Mouse (Mus musculus): ENCODE data around the gene Tex36. TPM values are rescaled to one million over a fixed set of nuclear protein-coding genes. Genes with fewer than 3 reads are reported as not detected.

Gene Tex36
- not detected for total RNA-seq (2021)
- long read RNA-seq, experiment 1: 0 reads
- long read RNA-seq, experiment 2: 0 reads

DNA sequence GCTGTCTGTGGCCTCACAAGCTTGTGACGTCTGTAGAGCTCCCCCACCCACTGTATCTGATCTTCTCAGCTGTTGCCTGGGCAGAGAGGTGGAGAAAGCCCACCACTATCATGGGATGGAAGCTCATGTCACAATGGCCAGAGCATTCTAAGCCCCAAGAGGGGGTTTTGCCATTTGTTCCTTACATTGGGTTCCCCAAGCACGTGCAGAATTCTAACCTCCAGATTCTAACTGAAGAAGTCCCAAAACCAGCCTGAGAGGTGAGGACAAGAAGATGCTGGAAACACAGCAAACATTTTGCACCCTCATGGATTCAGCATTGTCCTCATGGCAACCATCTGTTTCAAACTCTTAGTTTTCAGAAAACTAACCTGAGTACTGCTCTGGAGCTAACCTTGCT, at the start of gene Tex36:
Tex36 (minus strand) TSS at position 101 of the 400 bp plus-strand sequence.
- intact Hi-C loops (cut with DNase I): loop anchor here (10.0 kb wide), 1 partner anchor 117 kb away; no protein-coding TSS in a partner anchor
- no peak for DNase-seq (ENCODE audit: low spot score in 2 of 2)

DNA sequence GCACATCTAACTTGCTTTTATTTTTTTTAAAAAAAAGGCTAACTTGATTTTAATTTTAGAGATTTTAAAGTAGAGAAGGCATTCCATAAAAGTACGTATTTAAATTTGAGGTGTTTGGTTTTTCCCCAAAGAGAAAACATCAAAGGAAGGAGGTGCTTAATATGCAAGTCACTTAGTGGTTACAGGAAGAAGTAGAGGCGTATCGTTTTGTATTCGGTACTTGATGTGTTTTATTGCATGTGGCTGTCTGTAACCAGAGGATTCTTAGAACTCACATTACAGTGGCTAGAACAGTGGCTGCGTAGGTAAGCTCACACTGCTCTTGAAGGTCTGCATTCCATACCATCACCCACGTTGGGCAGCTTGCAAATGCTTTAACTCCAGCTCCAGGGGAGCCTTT, 43.8 kb upstream of the Tex36 start:
- no peak for DNase-seq (ENCODE audit: low spot score in 2 of 2)
- intact Hi-C loops (cut with DNase I): loop anchor here (10.0 kb wide), 1 partner anchor 771 kb away; no protein-coding TSS in a partner anchor

DNA sequence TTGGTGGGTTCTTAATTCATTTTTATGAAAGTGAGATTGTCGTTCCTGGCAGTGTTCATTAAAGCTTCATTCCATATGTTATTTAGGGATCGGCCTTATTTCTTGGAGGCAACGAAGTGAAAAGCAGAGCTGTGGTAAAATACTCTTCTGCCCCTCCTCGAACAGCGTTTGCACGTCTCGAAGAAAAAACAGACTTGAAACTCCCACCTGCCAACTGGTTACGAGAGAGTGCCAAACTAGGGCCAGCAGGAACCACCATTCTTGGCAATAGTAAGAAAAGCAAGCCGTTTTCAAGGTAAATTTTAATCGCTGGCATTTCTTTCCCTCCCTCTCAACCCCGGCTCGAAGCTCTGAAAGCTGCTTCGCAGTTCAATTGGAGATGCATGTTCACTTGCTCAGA, 36.9 kb upstream of the Tex36 start:
- peak; percentile 62 for DNase-seq (ENCODE audit: low spot score in 2 of 2)
- intact Hi-C loops (cut with DNase I): loop anchor here (5.0 kb wide), 2 partner anchors 517 to 607 kb away; partner anchors contain the start of genes Ctbp2 and Fgfr2

DNA sequence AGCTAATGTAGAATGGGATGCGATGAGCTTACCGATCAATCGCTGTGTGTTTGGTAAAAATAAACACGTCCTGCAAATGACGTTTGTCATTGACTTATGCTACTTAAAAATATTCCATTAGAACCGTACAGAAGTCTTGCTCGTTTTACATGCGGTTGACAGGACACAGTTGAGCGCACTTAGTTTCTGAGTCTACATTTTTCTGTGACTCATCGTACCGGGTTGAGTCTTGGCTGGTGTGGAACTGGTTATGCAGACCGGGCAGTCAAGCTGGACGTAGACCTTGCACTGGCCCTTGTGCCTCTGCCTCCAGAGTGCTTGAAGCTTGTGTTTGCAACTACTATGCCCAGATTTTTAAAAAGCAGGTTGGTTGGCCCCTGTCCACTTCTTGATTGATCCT, 36.3 kb upstream of the Tex36 start:
- DNase-seq (ENCODE audit: low spot score in 2 of 2): peak in 1 of 2 experiments; percentile 24
- intact Hi-C loops (cut with DNase I): loop anchor here (5.0 kb wide), 2 partner anchors 516 to 606 kb away; partner anchors contain the start of genes Ctbp2 and Fgfr2

DNA sequence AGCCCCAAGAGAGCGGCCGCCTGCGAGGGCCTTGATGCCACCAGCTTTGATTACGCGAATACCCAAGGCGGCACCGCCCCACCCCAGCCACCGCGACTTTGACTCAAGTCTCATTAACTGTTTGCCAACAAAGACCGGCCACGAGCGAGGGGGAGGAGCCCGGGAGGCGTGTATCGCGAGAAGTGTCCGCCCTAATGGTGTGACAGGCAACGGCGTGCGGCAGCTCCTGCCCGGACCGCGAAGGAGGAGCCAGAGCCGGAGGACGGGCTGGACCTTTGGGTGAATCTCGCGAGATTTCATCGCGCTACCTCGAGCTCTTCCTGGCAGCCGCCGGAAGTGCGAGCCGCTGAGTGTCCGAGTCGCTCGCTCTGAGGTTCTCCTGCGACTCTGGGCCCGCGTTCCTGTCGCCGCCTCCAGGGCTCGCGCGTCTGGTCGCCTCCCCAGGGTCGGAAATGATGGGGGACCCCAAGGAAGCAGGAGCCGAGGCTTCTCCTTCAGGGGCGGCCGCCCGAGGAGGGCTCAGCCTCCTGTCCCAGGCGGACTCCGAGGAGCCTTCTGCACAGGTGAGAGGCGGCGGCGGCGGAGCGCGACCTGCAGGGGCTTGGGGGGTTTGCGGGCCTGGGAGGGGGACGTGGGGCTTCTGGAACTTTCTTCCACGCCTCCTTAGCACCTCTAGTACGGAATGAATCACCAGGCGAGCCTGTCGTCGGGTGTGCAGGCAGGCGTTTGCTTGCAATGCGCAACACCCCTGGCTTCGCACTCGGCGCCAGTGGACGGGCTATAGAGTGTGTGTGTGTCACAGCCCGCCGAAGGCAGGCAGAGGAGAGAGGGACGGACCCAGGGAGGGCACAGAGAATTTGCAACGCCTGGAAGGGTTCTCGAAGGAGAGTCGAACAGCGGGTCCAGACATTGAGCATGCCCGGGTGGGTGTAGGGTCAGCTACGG, 35.7 kb upstream of the Tex36 start, which contains the start of gene Edrf1:
Edrf1 (plus strand) TSS at position 183 of the 945 bp plus-strand sequence.
- peak; percentile 97 to 99 for DNase-seq (ENCODE audit: low spot score in 2 of 2)
- intact Hi-C loops (cut with DNase I): loop anchor here (5.0 kb wide), 2 partner anchors 515 to 605 kb away; partner anchors contain the start of genes Ctbp2 and Fgfr2

DNA sequence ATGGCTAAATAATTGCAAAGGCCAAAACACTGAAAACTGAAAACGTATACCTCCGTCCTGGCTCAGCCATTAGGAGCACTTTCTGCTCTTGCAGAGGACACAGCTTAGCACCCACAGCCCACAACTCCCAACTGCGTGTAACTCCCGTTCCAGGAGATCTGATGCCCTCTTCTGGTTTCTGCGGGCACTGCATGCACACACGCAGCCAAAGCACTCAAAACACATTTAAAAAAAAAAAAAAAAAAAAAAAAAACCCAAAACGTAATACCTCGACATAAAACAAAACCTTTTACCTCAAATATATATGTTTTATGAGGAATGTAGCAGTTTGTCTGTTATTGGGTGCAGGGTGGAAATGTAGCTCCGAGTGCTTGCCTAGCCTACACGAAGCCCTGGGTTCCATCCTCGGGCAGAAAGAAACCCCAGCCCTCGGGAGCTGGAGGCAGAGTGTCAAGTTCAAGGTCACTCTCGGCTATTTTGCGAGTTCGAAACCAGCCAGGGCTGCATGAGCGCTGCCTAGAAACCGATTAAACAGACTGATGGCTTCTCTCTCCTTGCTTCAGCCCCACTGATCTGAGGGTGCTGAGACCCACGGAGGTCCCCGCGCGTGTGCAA, 34.9 kb upstream of the Tex36 start:
- intact Hi-C loops (cut with DNase I): loop anchor here (5.0 kb wide), 2 partner anchors 515 to 605 kb away; partner anchors contain the start of genes Ctbp2 and Fgfr2
- peak; percentile 93 for DNase-seq (ENCODE audit: low spot score in 2 of 2)

DNA sequence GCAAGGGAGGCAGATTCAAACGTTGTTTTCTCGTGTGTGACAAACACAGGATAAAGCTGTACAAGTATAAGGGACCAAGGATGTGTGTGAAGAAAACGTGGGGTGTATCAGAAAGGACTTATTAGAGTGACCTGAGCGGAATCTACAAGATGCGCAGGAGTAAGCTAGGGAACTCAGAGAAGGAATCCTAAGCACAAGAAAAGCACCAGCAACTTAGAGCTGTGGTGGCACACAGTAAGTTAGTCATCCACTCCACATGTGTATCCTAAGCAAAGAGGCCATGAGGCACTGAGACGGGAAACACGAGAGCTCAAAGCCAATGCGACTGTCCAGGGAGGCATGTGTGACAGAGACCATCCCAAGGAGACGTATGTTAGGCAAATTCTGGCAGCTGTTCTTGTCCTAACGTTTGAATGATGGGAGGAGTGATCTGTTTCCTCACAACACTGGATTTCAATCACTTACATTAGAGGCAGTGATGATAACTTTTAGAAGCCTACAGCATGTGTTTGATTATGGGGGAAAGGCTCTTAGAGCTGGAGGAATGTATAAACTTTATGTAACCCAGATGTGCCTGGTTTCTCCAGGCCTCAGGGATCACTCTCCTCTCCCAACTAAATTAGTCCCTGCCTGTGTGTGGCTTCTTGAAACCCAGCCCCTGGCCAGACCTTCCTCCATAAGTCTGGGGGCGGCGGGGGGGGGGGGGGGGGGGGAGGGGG, 33.1 kb upstream of the Tex36 start:
- DNase-seq (ENCODE audit: low spot score in 2 of 2): no peak
- intact Hi-C loops (cut with DNase I): loop anchor here (5.0 kb wide), 2 partner anchors 513 to 603 kb away; partner anchors contain the start of genes Ctbp2 and Fgfr2

DNA sequence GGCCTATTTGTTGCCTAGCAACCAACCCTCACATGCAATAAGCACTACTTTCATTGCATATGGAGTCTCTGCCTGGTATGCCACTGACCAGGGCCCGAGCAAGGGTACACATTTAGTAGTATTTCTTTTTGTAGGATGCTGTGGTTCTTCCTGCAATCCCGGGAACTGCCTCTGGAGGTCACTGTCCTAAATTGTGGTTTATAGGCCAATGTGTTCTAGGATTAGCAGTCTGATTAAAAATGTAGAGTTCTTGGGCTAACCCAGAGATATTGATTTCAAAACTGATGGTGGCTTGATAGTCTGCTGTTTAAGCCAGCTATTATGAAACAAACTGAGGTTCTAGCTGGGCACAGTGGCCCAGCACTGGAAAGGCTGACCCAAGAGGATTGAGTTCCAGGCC, 30.5 kb upstream of the Tex36 start:
- intact Hi-C loops (cut with DNase I): no loop called here
- DNase-seq (ENCODE audit: low spot score in 2 of 2): peak; percentile 68 to 80

DNA sequence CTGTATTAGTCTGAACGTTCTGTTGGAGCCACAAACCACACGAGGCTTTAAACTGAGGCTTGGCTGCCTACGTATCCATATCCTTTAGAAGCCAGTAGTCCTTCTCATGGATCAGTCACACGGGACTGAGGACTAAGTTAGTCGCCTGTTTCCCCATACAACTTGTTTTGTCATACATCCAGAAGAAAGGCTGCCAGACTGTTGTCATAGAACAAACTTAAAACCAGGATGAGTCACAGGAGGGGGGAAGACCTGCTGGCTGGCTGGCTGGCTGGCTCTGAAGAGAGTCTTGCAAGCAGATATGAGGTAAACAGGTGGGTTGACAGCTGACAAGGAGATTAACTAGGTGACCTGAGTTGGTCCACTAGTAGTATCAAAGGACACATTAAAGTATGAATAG, 28.9 kb upstream of the Tex36 start:
- DNase-seq (ENCODE audit: low spot score in 2 of 2): peak in 1 of 2 experiments; percentile 37

DNA sequence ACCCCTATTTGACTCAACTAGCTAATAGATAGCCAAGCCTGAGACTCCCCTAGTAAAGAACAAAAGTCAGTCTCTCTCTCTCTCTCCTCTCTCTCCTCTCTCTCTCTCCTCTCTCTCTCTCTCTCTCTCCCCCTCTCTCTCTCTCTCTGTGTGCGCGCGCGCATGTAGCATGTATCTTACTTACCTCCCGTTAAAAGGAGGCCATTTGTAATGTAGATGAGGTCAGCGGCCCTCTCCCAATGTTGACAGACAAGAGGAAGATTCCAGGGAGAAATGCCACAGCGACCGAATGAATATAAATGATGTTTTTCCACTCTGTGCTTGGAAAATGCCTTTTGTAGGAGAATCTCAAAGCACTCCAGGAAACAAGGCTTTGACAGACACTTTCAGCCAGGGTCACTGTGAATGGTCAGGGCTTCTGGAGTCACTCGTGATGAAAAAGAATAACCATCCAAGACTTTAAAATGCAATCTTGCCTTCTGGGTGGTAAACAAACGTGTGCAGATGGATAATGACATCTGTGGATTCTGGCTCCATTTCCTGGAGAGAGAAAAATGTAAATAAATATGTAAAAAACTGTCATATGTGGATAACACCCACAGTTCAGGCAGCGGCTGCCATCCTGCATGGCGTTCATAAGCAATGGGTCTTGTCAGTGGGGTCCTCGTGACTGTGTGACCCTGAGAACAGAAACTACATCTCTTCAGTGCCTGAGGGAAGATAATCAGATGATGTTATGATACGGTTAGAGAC, 25.4 kb upstream of the Tex36 start:
- DNase-seq (ENCODE audit: low spot score in 2 of 2): no peak
- intact Hi-C loops (cut with DNase I): no loop called here

More for the DNA sequence above, 28.9 kb upstream of the Tex36 start:
- intact Hi-C loops (cut with DNase I): no loop called here

DNA sequence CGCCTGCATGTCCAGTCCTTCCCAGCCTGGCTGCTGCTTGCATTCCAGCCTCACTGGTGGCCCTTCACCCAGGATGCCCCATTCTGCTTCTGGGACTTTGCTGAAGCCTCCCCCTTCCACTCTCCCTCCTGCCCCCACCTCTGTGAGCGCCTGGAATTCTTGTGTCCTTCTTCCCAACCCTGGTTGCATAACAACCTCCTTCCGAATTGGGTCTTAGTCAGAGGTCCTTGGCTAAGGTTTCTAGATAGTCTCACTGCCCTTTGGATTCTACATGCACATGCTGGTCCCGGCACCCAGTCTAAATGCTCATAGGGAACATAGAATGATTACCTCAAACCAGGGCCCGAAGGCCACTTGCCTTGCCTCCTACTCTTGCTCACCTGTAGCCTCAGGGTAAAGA, 21.3 kb upstream of the Tex36 start:
- DNase-seq (ENCODE audit: low spot score in 2 of 2): no peak
- intact Hi-C loops (cut with DNase I): loop anchor here (5.0 kb wide), 1 partner anchor 591 kb away; no protein-coding TSS in a partner anchor

DNA sequence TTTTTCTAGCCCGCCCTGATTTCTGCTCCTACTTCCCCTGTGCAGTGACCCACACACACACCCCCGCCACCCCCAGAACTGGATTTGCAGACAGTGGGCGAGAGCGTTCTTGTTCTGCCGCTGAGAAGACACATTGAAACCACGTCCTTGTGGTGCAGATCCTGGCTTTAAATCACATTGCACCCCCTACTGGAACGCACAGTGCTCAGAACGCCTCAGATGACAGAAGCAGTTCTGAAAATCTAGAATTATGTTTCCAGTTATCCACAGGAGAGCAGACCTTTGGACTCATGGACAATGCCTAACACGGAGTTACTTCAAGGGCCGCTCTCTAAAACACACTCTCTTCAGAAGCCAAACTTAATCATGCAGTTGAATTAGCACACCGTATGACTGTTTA, 18.8 kb upstream of the Tex36 start:
- peak; percentile 38 to 53 for DNase-seq (ENCODE audit: low spot score in 2 of 2)
- intact Hi-C loops (cut with DNase I): loop anchor here (5.0 kb wide), 1 partner anchor 588 kb away; no protein-coding TSS in a partner anchor

DNA sequence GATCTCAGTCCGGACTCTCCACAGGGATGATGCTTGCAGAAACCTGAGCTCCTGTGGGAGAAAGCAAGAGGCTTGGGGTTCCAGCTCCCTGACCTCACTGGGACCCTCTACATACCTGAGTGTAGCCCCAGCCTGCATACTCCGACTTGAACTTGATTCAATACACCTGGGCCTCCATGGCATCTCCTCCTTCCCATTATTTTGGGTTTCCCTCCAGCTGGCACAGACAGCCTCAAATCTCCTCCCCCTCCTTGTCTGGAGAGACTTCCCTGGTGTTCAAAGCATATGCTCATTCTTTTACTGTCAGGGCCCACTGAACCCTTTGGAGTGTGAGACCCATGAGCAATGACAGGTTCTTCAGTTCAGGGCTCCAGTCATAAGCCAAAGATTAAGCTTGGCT, 11.0 kb upstream of the Tex36 start:
- intact Hi-C loops (cut with DNase I): no loop called here
- DNase-seq (ENCODE audit: low spot score in 2 of 2): no peak

DNA sequence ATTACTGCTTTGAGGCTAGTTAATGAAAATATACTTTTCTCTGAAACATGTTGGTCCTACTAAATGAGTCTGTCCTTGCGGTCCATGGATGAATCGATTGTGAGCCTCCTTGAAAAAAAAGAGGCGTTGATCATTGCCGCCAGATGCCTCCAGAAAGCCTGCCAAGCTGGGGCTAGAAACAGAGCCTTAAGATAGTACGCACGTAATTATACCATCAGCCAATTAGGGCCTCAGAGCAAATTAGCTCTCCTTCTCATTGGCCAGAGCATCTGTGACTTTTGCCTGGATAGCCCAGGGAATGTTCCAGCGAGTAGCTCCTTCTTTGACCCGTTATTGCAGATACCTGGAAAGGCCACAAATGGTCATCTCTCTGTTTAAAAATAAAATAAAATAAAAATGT, 7.6 kb upstream of the Tex36 start:
- intact Hi-C loops (cut with DNase I): loop anchor here (10.0 kb wide), 1 partner anchor 125 kb away; no protein-coding TSS in a partner anchor
- DNase-seq (ENCODE audit: low spot score in 2 of 2): peak; percentile 53 to 74

DNA sequence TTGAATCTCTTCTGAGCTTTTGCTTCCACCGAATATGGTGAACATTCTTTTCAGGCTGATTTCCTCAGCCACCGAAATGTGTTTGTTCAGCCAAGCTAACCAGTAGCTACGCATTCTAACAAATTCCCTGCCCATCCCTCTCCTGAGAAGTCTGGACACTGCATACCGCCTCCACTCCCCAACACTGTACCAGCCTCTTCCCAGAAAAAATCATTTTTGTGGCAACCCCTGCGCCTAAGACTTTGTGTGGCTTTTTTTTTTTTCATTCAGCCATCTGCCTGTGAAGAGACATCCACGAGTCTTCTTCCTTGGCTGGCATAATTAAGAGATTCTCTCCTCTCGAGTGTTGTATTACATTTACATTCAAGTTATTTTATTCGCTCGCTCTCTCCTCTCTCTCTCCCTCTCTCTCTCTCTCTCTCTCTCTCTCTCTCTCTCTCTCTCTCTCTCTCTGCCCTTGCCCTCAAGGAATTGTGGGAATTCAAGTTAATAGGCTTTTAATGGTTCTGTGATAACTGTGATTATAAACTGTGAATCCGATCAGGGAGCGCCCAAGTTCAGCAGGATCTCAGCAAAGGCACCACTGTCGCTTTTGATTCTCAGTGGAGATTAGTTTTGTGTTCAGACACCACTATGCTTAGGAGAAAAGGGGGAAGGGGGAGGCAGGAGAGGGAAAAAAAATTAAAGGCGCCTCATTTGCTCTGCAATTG, 6.8 kb upstream of the Tex36 start:
- intact Hi-C loops (cut with DNase I): loop anchor here (10.0 kb wide), 1 partner anchor 124 kb away; no protein-coding TSS in a partner anchor
- DNase-seq (ENCODE audit: low spot score in 2 of 2): peak; percentile 18 to 20

DNA sequence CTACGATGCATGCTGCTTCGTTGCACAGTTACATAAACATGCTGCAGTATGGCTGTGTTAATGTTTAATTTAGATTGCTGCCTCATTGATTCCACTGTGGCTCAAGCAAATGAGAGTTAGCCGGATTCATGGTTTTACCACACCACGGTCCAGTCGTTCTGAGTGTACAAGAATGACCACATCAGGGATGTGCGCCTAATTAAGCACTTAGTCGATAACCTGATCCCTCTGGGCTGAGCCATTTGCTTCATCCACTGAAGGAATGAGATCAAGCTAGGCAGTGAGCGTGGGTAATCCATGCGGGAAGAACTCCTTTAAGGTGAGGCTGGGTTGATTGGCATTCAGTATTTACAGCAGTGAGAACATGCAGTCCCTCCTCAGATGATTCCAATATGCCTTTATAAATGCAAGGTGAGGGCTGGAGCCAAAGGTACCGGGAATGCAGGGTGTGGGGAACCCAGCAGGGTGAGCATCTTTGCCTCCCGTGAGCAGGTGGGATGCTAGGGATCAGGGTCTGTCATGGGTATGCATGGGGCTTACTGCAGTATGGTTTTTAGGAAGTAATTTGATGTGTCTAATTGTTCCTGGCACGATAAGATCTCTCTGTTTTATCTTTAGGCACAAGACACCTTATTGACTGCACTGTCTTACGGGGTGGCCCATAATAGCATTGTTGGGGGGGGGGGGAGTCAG, 6.1 kb upstream of the Tex36 start:
- DNase-seq (ENCODE audit: low spot score in 2 of 2): no peak
- intact Hi-C loops (cut with DNase I): loop anchor here (10.0 kb wide), 1 partner anchor 123 kb away; no protein-coding TSS in a partner anchor

DNA sequence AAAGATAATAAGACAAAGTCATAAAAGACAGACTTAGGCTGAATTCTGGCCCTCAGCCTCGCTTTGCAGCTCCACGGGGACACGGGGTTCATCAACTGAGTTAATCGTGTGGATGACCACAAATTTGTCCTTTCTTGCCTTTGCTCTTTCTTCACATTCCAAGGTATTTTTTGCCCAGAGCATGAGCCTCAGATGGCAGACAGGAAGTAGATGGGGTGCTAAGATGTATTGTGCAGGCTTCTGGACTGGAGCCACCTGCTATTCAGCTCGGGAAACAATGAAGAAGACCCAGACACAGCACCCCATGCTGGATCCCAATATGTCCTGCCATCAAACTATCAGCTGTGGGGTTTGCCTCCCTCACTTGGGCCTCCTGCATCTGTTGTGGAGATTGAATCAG, 5.4 kb upstream of the Tex36 start:
- intact Hi-C loops (cut with DNase I): loop anchor here (10.0 kb wide), 1 partner anchor 123 kb away; no protein-coding TSS in a partner anchor
- no peak for DNase-seq (ENCODE audit: low spot score in 2 of 2)
